Mouse (Mus musculus): Measurements from ENCODE around the gene St3gal2. TPM values are rescaled to one million over a fixed set of nuclear protein-coding genes. Genes with fewer than 3 reads are reported as not detected.
"Not testable (repeated sequence)": the region's sequence is repeated elsewhere in the genome, so short reads cannot be mapped to it uniquely, and the experiment has no call there.

St3gal2 gene
- total RNA-seq, 4 experiments from 2014 or later, result 87.8 to 95.6 (median 94.6) TPM

- DNase-seq (ENCODE audit: low spot score in 2 of 2), result no peak
Observed at GRCm38 (mm10) chr8:110911576-110912570, 7.8 kb upstream of the St3gal2 start.

GRCm38 (mm10) chr8:110917415-110917814, 2.3 kb upstream of the St3gal2 start:
- DNase-seq (ENCODE audit: low spot score in 2 of 2), result no peak

- DNase-seq (ENCODE audit: low spot score in 2 of 2), result no peak
Observed at GRCm38 (mm10) chr8:110918027-110918426, 1.7 kb upstream of the St3gal2 start.

GRCm38 (mm10) chr8:110918460-110918859, 1.3 kb upstream of the St3gal2 start:
- no peak for DNase-seq (ENCODE audit: low spot score in 2 of 2)

GRCm38 (mm10) chr8:110920032-110920772, 480 bp downstream of the St3gal2 start:
- DNase-seq (ENCODE audit: low spot score in 2 of 2), result peak; percentile 53 to 61

- DNase-seq (ENCODE audit: low spot score in 2 of 2), result no peak
Observed at GRCm38 (mm10) chr8:110920773-110921277, 1.1 kb downstream of the St3gal2 start.

GRCm38 (mm10) chr8:110921492-110922230, 1.9 kb downstream of the St3gal2 start:
- DNase-seq (ENCODE audit: low spot score in 2 of 2), result no peak

- DNase-seq (ENCODE audit: low spot score in 2 of 2), result no peak
Observed at GRCm38 (mm10) chr8:110925691-110926140, 6.0 kb downstream of the St3gal2 start.

- DNase-seq (ENCODE audit: low spot score in 2 of 2), result no peak
Observed at GRCm38 (mm10) chr8:110926690-110927089, 7.0 kb downstream of the St3gal2 start.

GRCm38 (mm10) chr8:110928435-110928834, 8.7 kb downstream of the St3gal2 start:
- DNase-seq (ENCODE audit: low spot score in 2 of 2), result no peak

- no peak for DNase-seq (ENCODE audit: low spot score in 2 of 2)
Observed at GRCm38 (mm10) chr8:110929066-110929465, 9.3 kb downstream of the St3gal2 start.

GRCm38 (mm10) chr8:110929672-110930071, 9.9 kb downstream of the St3gal2 start:
- DNase-seq (ENCODE audit: low spot score in 2 of 2), result not testable (repeated sequence)

GRCm38 (mm10) chr8:110931176-110931939, 11.6 kb downstream of the St3gal2 start:
- no peak for DNase-seq (ENCODE audit: low spot score in 2 of 2)

GRCm38 (mm10) chr8:110932444-110932843, 12.7 kb downstream of the St3gal2 start:
- no peak for DNase-seq (ENCODE audit: low spot score in 2 of 2)

- DNase-seq (ENCODE audit: low spot score in 2 of 2), result no peak
Observed at GRCm38 (mm10) chr8:110933272-110933671, 13.6 kb downstream of the St3gal2 start.

GRCm38 (mm10) chr8:110936217-110936616, 16.5 kb downstream of the St3gal2 start:
- peak in 1 of 2 experiments; percentile 56 for DNase-seq (ENCODE audit: low spot score in 2 of 2)

GRCm38 (mm10) chr8:110938882-110939589, 19.3 kb downstream of the St3gal2 start:
- peak in 1 of 2 experiments; percentile 90 for DNase-seq (ENCODE audit: low spot score in 2 of 2)

GRCm38 (mm10) chr8:110940682-110941452, 21.1 kb downstream of the St3gal2 start:
- DNase-seq (ENCODE audit: low spot score in 2 of 2), result no peak

GRCm38 (mm10) chr8:110941453-110941948, 21.8 kb downstream of the St3gal2 start:
- DNase-seq (ENCODE audit: low spot score in 2 of 2), result no peak

Data from left cerebral cortex, adult 8-10 months (tissue).